Comparison of ENCODE assay signal across 18 mouse cellular contexts in the genomic region with DNA sequence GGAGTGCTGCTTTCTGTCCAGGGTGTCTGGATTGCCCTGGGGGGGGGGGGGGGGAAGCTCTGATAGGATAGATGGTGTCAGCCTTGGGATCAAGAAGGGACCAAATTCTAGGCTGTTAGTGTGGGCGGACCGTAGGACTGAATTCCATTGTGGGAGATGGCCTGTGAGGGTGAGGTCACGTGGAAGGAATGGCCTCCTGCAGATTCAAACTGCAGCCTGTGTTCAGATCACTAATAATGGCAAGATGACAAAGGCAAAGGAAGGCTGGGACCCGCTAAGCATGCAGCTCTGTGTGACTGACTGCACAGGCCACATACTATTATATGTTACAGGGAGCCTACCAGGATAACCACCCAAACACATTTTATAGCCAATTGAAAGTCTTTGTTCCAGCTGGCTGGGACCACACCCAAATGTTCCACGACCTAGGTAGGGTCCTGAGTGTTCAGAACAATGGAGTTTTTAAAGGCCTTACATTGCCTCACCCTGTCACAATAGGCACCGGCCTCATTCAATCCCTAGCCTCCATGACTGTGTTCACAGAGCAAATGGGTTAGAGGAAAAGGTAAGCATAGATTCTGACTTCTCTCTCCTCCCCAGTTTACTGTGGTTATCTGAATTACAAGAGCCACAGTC. TPM values are rescaled to one million over a fixed set of nuclear protein-coding genes. Genes with fewer than 3 reads are reported as not detected.
DNase-seq lines count a peak whose midpoint lies in the region; ATAC-seq lines count a peak whose summit lies in the region.
"Had no signal": no experiment of that assay in that cellular context is flagged by ENCODE, and none has a peak within 500 bp of the region (broad histone marks: within the 10 kb centered on the region; RNA-seq: fewer than 3 reads in every experiment).

No protein-coding gene starts in this region.

- H3K9me3 ChIP-seq in heart, embryonic 11.5 days (replicated peaks; ENCODE audit: control insufficient read depth, low read length), result no peaks in the 10 kb centered on the region
- no peaks in the 10 kb centered on the region for H3K9me3 ChIP-seq in neural tube, embryonic 15.5 days (replicated peaks)
- H3K9me3 ChIP-seq in embryonic facial prominence, embryonic 12.5 days, result no peaks in the 10 kb centered on the region
- H3K9me3 ChIP-seq: liver, embryonic 15.5 days had no signal

- intact Hi-C loops in heart, postnatal 14 days (cut with DNase I), result no loop called here

- no peak overlapping the region for H3K4me3 ChIP-seq in heart, embryonic 11.5 days (ENCODE audit: low read depth, low read length)
- H3K4me3 ChIP-seq in neural tube, embryonic 15.5 days (replicated peaks), result no peak overlapping the region
- H3K4me3 ChIP-seq in embryonic facial prominence, embryonic 12.5 days, result no peak overlapping the region
- H3K4me3 ChIP-seq: liver, embryonic 15.5 days had no signal

- H3K27ac ChIP-seq in heart, embryonic 11.5 days (ENCODE audit: low read depth, low read length), result no peak overlapping the region
- H3K27ac ChIP-seq in neural tube, embryonic 15.5 days (replicated peaks), result no peak overlapping the region; the same call in 1 of the 2 replicates
- 0 out of 2 replicates have a peak overlapping the region, but pooled peaks have one; percentile 0 for H3K27ac ChIP-seq in embryonic facial prominence, embryonic 12.5 days
- H3K27ac ChIP-seq: kidney, postnatal 0 days; liver, embryonic 15.5 days had no signal

- no peak for DNase-seq in heart, postnatal 14 days
- peak; percentile 39 for DNase-seq in neural tube, embryonic 10.5 days (ENCODE audit: extremely low spot score, low spot score)
- DNase-seq in retina, postnatal 1 day, result peak; percentile 82
- DNase-seq in cerebellum, adult 9-10 months, result no peak
- DNase-seq: gastrocnemius, postnatal 25 days; heart, postnatal 10 days; thymus, postnatal 25 days had no signal

- 0 out of 2 replicates have a peak overlapping the region, but pooled peaks have one; percentile 10 for H3K9ac ChIP-seq in heart, embryonic 11.5 days (ENCODE audit: low read depth, low read length)
- no peak overlapping the region for H3K9ac ChIP-seq in neural tube, embryonic 15.5 days (replicated peaks)
- H3K9ac ChIP-seq in embryonic facial prominence, embryonic 12.5 days, result no peak overlapping the region
- H3K9ac ChIP-seq: liver, embryonic 15.5 days had no signal

- 58% methylated on average over 6 of the region's 6 CpGs for WGBS in heart, embryonic 11.5 days (ENCODE audit: insufficient replicate concordance)
- 20% methylated on average over 6 of the region's 6 CpGs for WGBS in neural tube, embryonic 15.5 days
- WGBS in embryonic facial prominence, embryonic 12.5 days, result 42% methylated on average over 6 of the region's 6 CpGs

- H3K36me3 ChIP-seq in heart, embryonic 11.5 days (ENCODE audit: control insufficient read depth, insufficient read depth, low read length), result no peaks in the 10 kb centered on the region
- H3K36me3 ChIP-seq in neural tube, embryonic 15.5 days, result no peaks in the 10 kb centered on the region
- no peaks in the 10 kb centered on the region for H3K36me3 ChIP-seq in embryonic facial prominence, embryonic 12.5 days
- H3K36me3 ChIP-seq: liver, embryonic 15.5 days had no signal

- peaks cover 22% of the 10 kb centered on the region for H3K4me1 ChIP-seq in heart, embryonic 11.5 days (ENCODE audit: control insufficient read depth, insufficient read depth, low read length)
- peaks cover 15% of the 10 kb centered on the region for H3K4me1 ChIP-seq in neural tube, embryonic 15.5 days
- H3K4me1 ChIP-seq in embryonic facial prominence, embryonic 12.5 days, result peaks cover 8% of the 10 kb centered on the region; the same call in 1 of the 2 replicates

- H3K4me2 ChIP-seq in heart, embryonic 11.5 days, result no peak overlapping the region
- H3K4me2 ChIP-seq in neural tube, embryonic 15.5 days, result no peak overlapping the region
- H3K4me2 ChIP-seq in embryonic facial prominence, embryonic 12.5 days (replicated peaks), result no peak overlapping the region
- H3K4me2 ChIP-seq: liver, embryonic 15.5 days had no signal

- no peaks in the 10 kb centered on the region for H3K27me3 ChIP-seq in heart, embryonic 11.5 days (ENCODE audit: control insufficient read depth, insufficient read depth, low read length)
- no peaks in the 10 kb centered on the region for H3K27me3 ChIP-seq in neural tube, embryonic 15.5 days (replicated peaks)
- no peaks in the 10 kb centered on the region for H3K27me3 ChIP-seq in embryonic facial prominence, embryonic 12.5 days
- H3K27me3 ChIP-seq: liver, embryonic 15.5 days had no signal

- no peak for ATAC-seq in heart, embryonic 11.5 days (replicated peaks; ENCODE audit: insufficient number of reproducible peaks, low FRiP score, low TSS enrichment)
- ATAC-seq in neural tube, embryonic 15.5 days (ENCODE audit: low FRiP score), result no peak
- no peak for ATAC-seq in embryonic facial prominence, embryonic 12.5 days (ENCODE audit: insufficient number of reproducible peaks, insufficient read depth, low FRiP score, low TSS enrichment)
- no peak for ATAC-seq in megakaryocyte-erythroid progenitor cell, adult 5-6 weeks (replicated peaks; ENCODE audit: low FRiP score, low TSS enrichment, poor library complexity, severe bottlenecking)

RNA-seq across cellular contexts. Expression of a gene that starts 6.4 kb away (rescaled TPM):
- 3.7 and 4.7 TPM in 2 replicates for polyA plus RNA-seq in heart, embryonic 11.5 days (2014; fragmentation: Nextera tagmentation; extraction: Ambion mirVana)
- 1 to 10 TPM; 3.9 to 5.1 TPM for total RNA-seq in heart, postnatal 14 days (2021)
- polyA plus RNA-seq in neural tube, embryonic 15.5 days (2015; fragmentation: Nextera tagmentation; extraction: Ambion mirVana), result 3.4 and 6.2 TPM in 2 replicates
- 2.4 and 3.7 TPM in 2 replicates for polyA plus RNA-seq in embryonic facial prominence, embryonic 12.5 days (2016; fragmentation: Nextera tagmentation; extraction: Ambion mirVana)
- total RNA-seq in megakaryocyte-erythroid progenitor cell, adult 5-6 weeks (2014; fragmentation: Nextera tagmentation), result 9.9 and 10.2 TPM in 2 replicates
- 24.3 and 37.1 TPM in 2 replicates for total RNA-seq in megakaryocyte-erythroid progenitor cell, adult 5-6 weeks (2017)

RNA-seq across cellular contexts. Expression of a gene that starts 27.3 kb away (rescaled TPM):
- polyA plus RNA-seq in heart, embryonic 11.5 days (2014; fragmentation: Nextera tagmentation; extraction: Ambion mirVana), result 257 and 268 TPM in 2 replicates
- 10 to 100 TPM; 53.0 to 57.9 TPM for total RNA-seq in heart, postnatal 14 days (2021)
- 248 and 252 TPM in 2 replicates for polyA plus RNA-seq in neural tube, embryonic 15.5 days (2015; fragmentation: Nextera tagmentation; extraction: Ambion mirVana)
- 205 and 211 TPM in 2 replicates for polyA plus RNA-seq in embryonic facial prominence, embryonic 12.5 days (2016; fragmentation: Nextera tagmentation; extraction: Ambion mirVana)
- 154 and 163 TPM in 2 replicates for total RNA-seq in megakaryocyte-erythroid progenitor cell, adult 5-6 weeks (2014; fragmentation: Nextera tagmentation)
- 112 and 121 TPM in 2 replicates for total RNA-seq in megakaryocyte-erythroid progenitor cell, adult 5-6 weeks (2017)

RNA-seq across cellular contexts. Expression of a gene that starts 27.5 kb away (rescaled TPM):
- polyA plus RNA-seq in heart, embryonic 11.5 days (2014; fragmentation: Nextera tagmentation; extraction: Ambion mirVana), result 61.0 and 68.7 TPM in 2 replicates
- total RNA-seq in heart, postnatal 14 days (2021), result 10 to 100 TPM; 51.7 to 51.8 TPM
- polyA plus RNA-seq in neural tube, embryonic 15.5 days (2015; fragmentation: Nextera tagmentation; extraction: Ambion mirVana), result 18.8 and 24.2 TPM in 2 replicates
- polyA plus RNA-seq in embryonic facial prominence, embryonic 12.5 days (2016; fragmentation: Nextera tagmentation; extraction: Ambion mirVana), result 27.6 and 28.9 TPM in 2 replicates
- total RNA-seq in megakaryocyte-erythroid progenitor cell, adult 5-6 weeks (2014; fragmentation: Nextera tagmentation), result 2.8 and 7.3 TPM in 2 replicates
- total RNA-seq in megakaryocyte-erythroid progenitor cell, adult 5-6 weeks (2017), result 2.7 and 4.5 TPM in 2 replicates

RNA-seq across cellular contexts. Expression of a gene that starts 43.3 kb away (rescaled TPM):
- not detected in 2 replicates for polyA plus RNA-seq in heart, embryonic 11.5 days (2014; fragmentation: Nextera tagmentation; extraction: Ambion mirVana)
- not detected for total RNA-seq in heart, postnatal 14 days (2021)
- 0.09 TPM in 1 of 2 replicates, not detected in the other for polyA plus RNA-seq in neural tube, embryonic 15.5 days (2015; fragmentation: Nextera tagmentation; extraction: Ambion mirVana)
- not detected in 2 replicates for polyA plus RNA-seq in embryonic facial prominence, embryonic 12.5 days (2016; fragmentation: Nextera tagmentation; extraction: Ambion mirVana)
- total RNA-seq in megakaryocyte-erythroid progenitor cell, adult 5-6 weeks (2014; fragmentation: Nextera tagmentation), result not detected in 2 replicates
- not detected in 2 replicates for total RNA-seq in megakaryocyte-erythroid progenitor cell, adult 5-6 weeks (2017)
- total RNA-seq: gastrocnemius, postnatal 25 days; heart, postnatal 10 days; left cerebral cortex, postnatal 10 days; megakaryocyte, adult 5-6 weeks had no signal
- polyA plus RNA-seq: C2C12; cerebellum, adult 2 months; kidney, postnatal 0 days; liver, embryonic 15.5 days; spleen, adult 2 months had no signal

Comparison
In these comparisons a context has a peak if more than half of its experiments do, and no peak if none do; other contexts are left out.
1. DNase-seq: peak in neural tube, embryonic 10.5 days (single experiment) and retina, postnatal 1 day (single experiment); none in heart, postnatal 14 days (0 of 2) and cerebellum, adult 9-10 months (single experiment).